Mouse (Mus musculus): ENCODE data around the gene Naa16.

The Naa16 gene

DNA sequence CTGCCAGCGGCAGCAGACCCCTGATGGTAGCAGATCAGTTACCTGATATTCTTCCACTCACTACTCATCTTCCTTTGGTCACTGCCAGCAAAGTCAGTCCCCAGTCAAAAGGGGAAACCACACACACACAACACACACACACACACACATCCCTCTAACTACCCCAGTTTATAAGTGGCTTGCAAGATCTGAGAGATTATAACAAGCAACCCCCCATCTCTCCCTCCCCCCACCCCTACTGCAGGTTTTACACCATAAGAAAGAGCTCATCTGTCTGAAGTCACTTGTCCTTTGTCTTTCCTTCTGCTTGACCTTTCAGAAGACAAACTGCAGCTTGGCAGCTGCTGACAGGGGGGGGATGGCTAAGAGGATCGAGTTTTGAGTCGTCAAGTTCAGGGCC lies 115.1 kb downstream of the Naa16 start:
- DNase-seq (ENCODE audit: low read depth, low spot score) = no peak

Measured in mesoderm, embryonic 11.5 days (tissue).